9 mouse cellular contexts compared by ENCODE assay signal in genomic region chr11:82831008-82831893, GRCm38 (mm10). TPM values are rescaled to one million over a fixed set of nuclear protein-coding genes. Genes with fewer than 3 reads are reported as not detected.
DNase-seq lines count a peak whose midpoint lies in the region; ATAC-seq and TF ChIP-seq lines count a peak whose summit lies in the region.
"Had no signal": no experiment of that assay in that cellular context is flagged by ENCODE, and none has a peak within 500 bp of the region (broad histone marks: within the 10 kb centered on the region; RNA-seq: fewer than 3 reads in every experiment).

No protein-coding gene starts in this region.

- peak; percentile 56; the same call in 1 of the 2 replicates for ATAC-seq in lung, embryonic 14.5 days (ENCODE audit: insufficient read depth)
- peak; percentile 62; the same call in 1 of the 2 replicates for ATAC-seq in forebrain, embryonic 14.5 days
- ATAC-seq in midbrain, postnatal 0 days (ENCODE audit: low FRiP score), result no peak

- WGBS in heart, adult 2 months, result 14% methylated on average over 10 of the region's 10 CpGs
- WGBS in lung, embryonic 14.5 days, result 14% methylated on average over 10 of the region's 10 CpGs
- WGBS in forebrain, embryonic 14.5 days, result 10% methylated on average over 10 of the region's 10 CpGs
- 23% methylated on average over 10 of the region's 10 CpGs for WGBS in midbrain, postnatal 0 days
- WGBS in thymus, adult 2 months, result 71% methylated on average over 10 of the region's 10 CpGs

- peak overlapping the region; percentile 24; the same call in 1 of the 2 replicates for H3K27ac ChIP-seq in heart, adult 2 months
- H3K27ac ChIP-seq in lung, embryonic 14.5 days (ENCODE audit: low read depth), result no peak overlapping the region
- no peak overlapping the region for H3K27ac ChIP-seq in forebrain, embryonic 14.5 days (ENCODE audit: low read depth, low read length)
- H3K27ac ChIP-seq in midbrain, postnatal 0 days (ENCODE audit: low read depth, low read length), result no peak overlapping the region
- no peak overlapping the region for H3K27ac ChIP-seq in thymus, adult 2 months (ENCODE audit: control insufficient read depth, insufficient read depth, low read length)

- no peak for TF ChIP-seq EP300 in heart, adult 2 months (IDR thresholded peaks at IDR 0.05; ENCODE audit: insufficient read depth, low read depth, low read length)

- no peak overlapping the region for H3K4me3 ChIP-seq in heart, adult 2 months
- H3K4me3 ChIP-seq in lung, embryonic 14.5 days (ENCODE audit: low read depth, low read length), result no peak overlapping the region
- no peak overlapping the region for H3K4me3 ChIP-seq in forebrain, embryonic 14.5 days (ENCODE audit: low read depth, low read length)
- H3K4me3 ChIP-seq in midbrain, postnatal 0 days (ENCODE audit: low read depth, low read length), result no peak overlapping the region
- no peak overlapping the region for H3K4me3 ChIP-seq in thymus, adult 2 months (ENCODE audit: control insufficient read depth, insufficient read depth, low read length)

- no peak for DNase-seq in heart, adult 2 months
- DNase-seq in heart, postnatal 4 days, result no peak
- peak; percentile 64 for DNase-seq in lung, embryonic 14.5 days
- no peak for DNase-seq in lung, postnatal 25 days (ENCODE audit: low spot score)
- peak; percentile 70 for DNase-seq in forebrain, embryonic 14.5 days (ENCODE audit: low spot score)
- DNase-seq in midbrain, postnatal 0 days (ENCODE audit: low spot score), result peak; percentile 74
- no peak for DNase-seq in cerebellum, adult 11-12 months
- DNase-seq in thymus, adult 2 months, result no peak
- DNase-seq: adrenal gland, postnatal 25 days had no signal

- H3K79me2 ChIP-seq in heart, adult 2 months (replicated peaks; ENCODE audit: control insufficient read depth, insufficient read depth, low read length), result no peaks in the 10 kb centered on the region

- peak overlapping the region; percentile 40; the same call in 1 of the 2 replicates for H3K4me2 ChIP-seq in lung, embryonic 14.5 days
- H3K4me2 ChIP-seq in forebrain, embryonic 14.5 days (ENCODE audit: low read length), result peak overlapping the region; percentile 33
- peak overlapping the region; percentile 3; the same call in 1 of the 2 replicates for H3K4me2 ChIP-seq in midbrain, postnatal 0 days (ENCODE audit: low read depth, low read length, poor library complexity, severe bottlenecking)

- H3K4me1 ChIP-seq in heart, adult 2 months (ENCODE audit: control insufficient read depth, insufficient read depth, low read length), result no peaks in the 10 kb centered on the region; the same call in 1 of the 2 replicates
- H3K4me1 ChIP-seq in lung, embryonic 14.5 days (ENCODE audit: insufficient read depth), result no peaks in the 10 kb centered on the region
- peaks cover 8% of the 10 kb centered on the region for H3K4me1 ChIP-seq in forebrain, embryonic 14.5 days (ENCODE audit: control insufficient read depth, insufficient read depth, low read length)
- no peaks in the 10 kb centered on the region for H3K4me1 ChIP-seq in midbrain, postnatal 0 days (ENCODE audit: insufficient read depth, low read length)
- H3K4me1 ChIP-seq in thymus, adult 2 months (replicated peaks; ENCODE audit: control insufficient read depth, insufficient read depth, low read length), result 0 out of 2 replicates have a peak, but pooled peaks cover 3% of the 10 kb centered on the region

- TF ChIP-seq POLR2A in heart, adult 2 months (IDR thresholded peaks at IDR 0.05; ENCODE audit: insufficient read depth, low read depth, low read length), result no peak
- no peak for TF ChIP-seq POLR2A in thymus, adult 2 months (IDR thresholded peaks at IDR 0.05; ENCODE audit: control insufficient read depth, extremely low read depth, insufficient read depth, low read length, poor library complexity)

- intact Hi-C loops in heart, adult 2 months (cut with DNase I), result loop anchor here (5.0 kb wide), 1 partner anchor 49 kb away; the partner anchor contains the start of gene Lig3

- no peaks in the 10 kb centered on the region for H3K27me3 ChIP-seq in heart, adult 2 months (ENCODE audit: control insufficient read depth, insufficient read depth, low read length)
- H3K27me3 ChIP-seq in lung, embryonic 14.5 days (ENCODE audit: insufficient read depth, low read length), result no peaks in the 10 kb centered on the region
- H3K27me3 ChIP-seq in forebrain, embryonic 14.5 days (replicated peaks; ENCODE audit: control insufficient read depth, insufficient read depth, low read length), result no peaks in the 10 kb centered on the region
- no peaks in the 10 kb centered on the region for H3K27me3 ChIP-seq in midbrain, postnatal 0 days (ENCODE audit: insufficient read depth, low read length)
- no peaks in the 10 kb centered on the region for H3K27me3 ChIP-seq in thymus, adult 2 months (ENCODE audit: control insufficient read depth, insufficient read depth, low read length)

- no peak overlapping the region for H3K9ac ChIP-seq in heart, adult 2 months (ENCODE audit: low read depth, low read length)
- no peak overlapping the region for H3K9ac ChIP-seq in lung, embryonic 14.5 days
- no peak overlapping the region for H3K9ac ChIP-seq in forebrain, embryonic 14.5 days (ENCODE audit: low read length)
- peak overlapping the region; percentile 1; the same call in 1 of the 2 replicates for H3K9ac ChIP-seq in midbrain, postnatal 0 days (replicated peaks; ENCODE audit: low read length, poor library complexity, severe bottlenecking)

- TF ChIP-seq CTCF in heart, adult 2 months (IDR thresholded peaks at IDR 0.05), result no peak
- TF ChIP-seq CTCF in lung, embryonic 14.5 days (IDR thresholded peaks at IDR 0.05; ENCODE audit: low read depth), result no peak
- no peak for TF ChIP-seq CTCF in midbrain, postnatal 0 days (IDR thresholded peaks at IDR 0.05)
- TF ChIP-seq CTCF in thymus, adult 2 months (IDR thresholded peaks at IDR 0.05; ENCODE audit: borderline replicate concordance, control insufficient read depth, extremely low read depth, insufficient read depth, low read length, poor library complexity), result no peak

- H3K36me3 ChIP-seq in heart, adult 2 months (ENCODE audit: control insufficient read depth, insufficient read depth, low read length), result peaks cover 2% of the 10 kb centered on the region; the same call in 1 of the 2 replicates
- no peaks in the 10 kb centered on the region for H3K36me3 ChIP-seq in lung, embryonic 14.5 days (ENCODE audit: insufficient read depth)
- H3K36me3 ChIP-seq in forebrain, embryonic 14.5 days (ENCODE audit: control insufficient read depth, insufficient read depth, low read length), result no peaks in the 10 kb centered on the region
- no peaks in the 10 kb centered on the region for H3K36me3 ChIP-seq in midbrain, postnatal 0 days (ENCODE audit: insufficient read depth, low read length)
- no peaks in the 10 kb centered on the region for H3K36me3 ChIP-seq in thymus, adult 2 months (ENCODE audit: control insufficient read depth, insufficient read depth, low read length)

- H3K9me3 ChIP-seq in lung, embryonic 14.5 days (ENCODE audit: low read depth, low read length), result no peaks in the 10 kb centered on the region
- no peaks in the 10 kb centered on the region for H3K9me3 ChIP-seq in forebrain, embryonic 14.5 days (replicated peaks; ENCODE audit: control insufficient read depth, low read length)
- H3K9me3 ChIP-seq in midbrain, postnatal 0 days (ENCODE audit: low read length), result no peaks in the 10 kb centered on the region

RNA-seq across cellular contexts. Expression of gene Rffl, which starts 39.8 kb away (rescaled TPM):
- total RNA-seq in heart, adult 2 months (2021), result 1 to 10 TPM; 4.0 to 4.3 TPM
- 4.6 and 5.9 TPM in 2 replicates for polyA plus RNA-seq in heart, adult 2 months (2012; rRNA removed)
- 1 to 10 TPM; 3.6 to 4.4 TPM for total RNA-seq in heart, postnatal 4 days (2021)
- polyA plus RNA-seq in lung, embryonic 14.5 days (2014; fragmentation: Nextera tagmentation; extraction: Ambion mirVana), result 11.7 and 12.3 TPM in 2 replicates
- polyA plus RNA-seq in forebrain, embryonic 14.5 days (2014; fragmentation: Nextera tagmentation; extraction: Ambion mirVana), result 8.4 and 9.8 TPM in 2 replicates
- 2.0 and 7.8 TPM in 2 replicates for total RNA-seq in midbrain, postnatal 0 days (2014; rRNA removed)
- polyA plus RNA-seq in midbrain, postnatal 0 days (2015; fragmentation: Nextera tagmentation; extraction: Ambion mirVana), result 2.0 and 2.5 TPM in 2 replicates
- 13.4 and 16.3 TPM in 2 replicates for polyA plus RNA-seq in thymus, adult 2 months (2012; rRNA removed)

RNA-seq across cellular contexts. Expression of gene Lig3, which starts 50.3 kb away (rescaled TPM):
- 10 to 100 TPM; 14.4 to 20.0 TPM for total RNA-seq in heart, adult 2 months (2021)
- polyA plus RNA-seq in heart, adult 2 months (2012; rRNA removed), result 9.2 and 15.5 TPM in 2 replicates
- 10 to 100 TPM; 24.6 to 25.8 TPM for total RNA-seq in heart, postnatal 4 days (2021)
- 40.8 and 41.0 TPM in 2 replicates for polyA plus RNA-seq in lung, embryonic 14.5 days (2014; fragmentation: Nextera tagmentation; extraction: Ambion mirVana)
- 32.4 and 36.2 TPM in 2 replicates for polyA plus RNA-seq in forebrain, embryonic 14.5 days (2014; fragmentation: Nextera tagmentation; extraction: Ambion mirVana)
- total RNA-seq in midbrain, postnatal 0 days (2014; rRNA removed), result 39.2 and 44.4 TPM in 2 replicates
- polyA plus RNA-seq in midbrain, postnatal 0 days (2015; fragmentation: Nextera tagmentation; extraction: Ambion mirVana), result 14.2 and 16.4 TPM in 2 replicates
- 18.5 and 23.0 TPM in 2 replicates for polyA plus RNA-seq in thymus, adult 2 months (2012; rRNA removed)

RNA-seq across cellular contexts. Expression of gene Rad51d, which starts 59.2 kb away (rescaled TPM):
- total RNA-seq in heart, adult 2 months (2021), result 1 to 10 TPM; 8.5 to 9.5 TPM
- polyA plus RNA-seq in heart, adult 2 months (2012; rRNA removed), result 8.6 and 10.1 TPM in 2 replicates
- 10 to 100 TPM; 10.2 to 11.0 TPM for total RNA-seq in heart, postnatal 4 days (2021)
- 13.5 and 14.5 TPM in 2 replicates for polyA plus RNA-seq in lung, embryonic 14.5 days (2014; fragmentation: Nextera tagmentation; extraction: Ambion mirVana)
- polyA plus RNA-seq in forebrain, embryonic 14.5 days (2014; fragmentation: Nextera tagmentation; extraction: Ambion mirVana), result 14.2 and 16.8 TPM in 2 replicates
- total RNA-seq in midbrain, postnatal 0 days (2014; rRNA removed), result 8.4 and 11.2 TPM in 2 replicates
- 11.0 and 11.2 TPM in 2 replicates for polyA plus RNA-seq in midbrain, postnatal 0 days (2015; fragmentation: Nextera tagmentation; extraction: Ambion mirVana)
- polyA plus RNA-seq in thymus, adult 2 months (2012; rRNA removed), result 22.0 and 22.6 TPM in 2 replicates

Comparison
In these comparisons a context has a peak if more than half of its experiments do, and no peak if none do; other contexts are left out.
1. DNase-seq: peak in lung, embryonic 14.5 days (single experiment), forebrain, embryonic 14.5 days (single experiment) and midbrain, postnatal 0 days (single experiment); none in heart, adult 2 months (0 of 2), heart, postnatal 4 days (single experiment), lung, postnatal 25 days (single experiment), cerebellum, adult 11-12 months (single experiment) and thymus, adult 2 months (single experiment).
2. Peak in every context shown above with its lines, with median percentiles within 50 percentile points of each other: H3K4me2 ChIP-seq.